Comparison of ENCODE assay signal across 41 mouse cellular contexts in genomic region chr13:105043882-105044281, GRCm38 (mm10). TPM values are rescaled to one million over a fixed set of nuclear protein-coding genes. Genes with fewer than 3 reads are reported as not detected.
DNase-seq lines count a peak whose midpoint lies in the region; ATAC-seq and TF ChIP-seq lines count a peak whose summit lies in the region.
"Had no signal": no experiment of that assay in that cellular context is flagged by ENCODE, and none has a peak within 500 bp of the region (broad histone marks: within the 10 kb centered on the region; RNA-seq: fewer than 3 reads in every experiment).

No protein-coding gene starts in this region.

- no peak overlapping the region for H3K27ac ChIP-seq in forebrain, postnatal 0 days (ENCODE audit: low read depth, low read length)
- H3K27ac ChIP-seq in forebrain, embryonic 12.5 days: no peak overlapping the region
- no peak overlapping the region for H3K27ac ChIP-seq in limb, embryonic 14.5 days (replicated peaks; ENCODE audit: low read depth, low read length)
- H3K27ac ChIP-seq in hindbrain, embryonic 12.5 days: no peak overlapping the region
- H3K27ac ChIP-seq: heart, embryonic 13.5 days; hindbrain, embryonic 15.5 days; left cerebral cortex, adult 2 months; liver, embryonic 14.5 days; neural tube, embryonic 15.5 days had no signal

- WGBS in forebrain, postnatal 0 days: 24% methylated on average over 3 of the region's 3 CpGs
- WGBS in forebrain, embryonic 12.5 days: 54% methylated on average over 3 of the region's 3 CpGs
- WGBS in limb, embryonic 14.5 days: 35% methylated on average over 3 of the region's 3 CpGs
- 80% methylated on average over 3 of the region's 3 CpGs for WGBS in hindbrain, embryonic 12.5 days

- no peaks in the 10 kb centered on the region for H3K9me3 ChIP-seq in forebrain, postnatal 0 days (ENCODE audit: low read length)
- no peaks in the 10 kb centered on the region for H3K9me3 ChIP-seq in forebrain, embryonic 12.5 days
- no peaks in the 10 kb centered on the region for H3K9me3 ChIP-seq in limb, embryonic 14.5 days (ENCODE audit: control insufficient read depth, low read length)
- H3K9me3 ChIP-seq in hindbrain, embryonic 12.5 days (replicated peaks): no peaks in the 10 kb centered on the region
- H3K9me3 ChIP-seq: heart, embryonic 13.5 days; hindbrain, embryonic 15.5 days; neural tube, embryonic 15.5 days had no signal

- no peaks in the 10 kb centered on the region for H3K27me3 ChIP-seq in forebrain, postnatal 0 days (ENCODE audit: insufficient read depth, low read length)
- no peaks in the 10 kb centered on the region for H3K27me3 ChIP-seq in forebrain, embryonic 12.5 days
- H3K27me3 ChIP-seq in limb, embryonic 14.5 days (ENCODE audit: control insufficient read depth, insufficient read depth, low read length): no peaks in the 10 kb centered on the region
- H3K27me3 ChIP-seq in hindbrain, embryonic 12.5 days: no peaks in the 10 kb centered on the region
- H3K27me3 ChIP-seq: CH12.LX; heart, embryonic 13.5 days; hindbrain, embryonic 15.5 days; neural tube, embryonic 15.5 days had no signal

- no peaks in the 10 kb centered on the region for H3K36me3 ChIP-seq in forebrain, postnatal 0 days (ENCODE audit: insufficient read depth)
- no peaks in the 10 kb centered on the region for H3K36me3 ChIP-seq in forebrain, embryonic 12.5 days (replicated peaks)
- H3K36me3 ChIP-seq in limb, embryonic 14.5 days (ENCODE audit: control insufficient read depth, insufficient read depth, low read length): no peaks in the 10 kb centered on the region
- no peaks in the 10 kb centered on the region for H3K36me3 ChIP-seq in hindbrain, embryonic 12.5 days
- H3K36me3 ChIP-seq: heart, embryonic 13.5 days; hindbrain, embryonic 15.5 days; neural tube, embryonic 15.5 days had no signal

- no peak overlapping the region for H3K9ac ChIP-seq in forebrain, postnatal 0 days
- H3K9ac ChIP-seq in forebrain, embryonic 12.5 days: no peak overlapping the region
- H3K9ac ChIP-seq in limb, embryonic 14.5 days (ENCODE audit: low read depth, low read length, severe bottlenecking): no peak overlapping the region
- H3K9ac ChIP-seq in hindbrain, embryonic 12.5 days: no peak overlapping the region
- H3K9ac ChIP-seq: heart, embryonic 13.5 days; hindbrain, embryonic 15.5 days; liver, embryonic 14.5 days; neural tube, embryonic 15.5 days had no signal

- no peak for TF ChIP-seq CTCF in forebrain, postnatal 0 days (IDR thresholded peaks at IDR 0.05; ENCODE audit: low read depth)

- H3K4me2 ChIP-seq in forebrain, postnatal 0 days (ENCODE audit: low read depth): no peak overlapping the region
- H3K4me2 ChIP-seq in forebrain, embryonic 12.5 days: no peak overlapping the region
- no peak overlapping the region for H3K4me2 ChIP-seq in limb, embryonic 14.5 days (replicated peaks; ENCODE audit: low read depth, low read length, severe bottlenecking)
- H3K4me2 ChIP-seq in hindbrain, embryonic 12.5 days (replicated peaks): no peak overlapping the region
- H3K4me2 ChIP-seq: heart, embryonic 13.5 days; hindbrain, embryonic 15.5 days; neural tube, embryonic 15.5 days had no signal

- DNase-seq in cerebellum, adult 8-10 months: no peak
- DNase-seq in forebrain, postnatal 0 days: peak; percentile 32
- peak; percentile 60 for DNase-seq in cerebellum, adult 9-10 months
- DNase-seq in limb, embryonic 14.5 days (ENCODE audit: low spot score): peak; percentile 28
- DNase-seq: adrenal gland, adult 2 months; adrenal gland, postnatal 36 days; gastrocnemius, postnatal 10 days; heart, postnatal 10 days; kidney, adult 11 months; kidney, postnatal 14 days; liver; lung, adult 2 months; lung, postnatal 10 days; midbrain, embryonic 14.5 days; retina, postnatal 1 day; right cerebral cortex, postnatal 14 days; thymus, postnatal 14 days had no signal

- peak; percentile 64 for ATAC-seq in cerebellum, adult (ENCODE audit: insufficient number of reproducible peaks, low FRiP score, low TSS enrichment)
- peak; percentile 77 for ATAC-seq in forebrain, postnatal 0 days
- ATAC-seq in forebrain, embryonic 12.5 days (ENCODE audit: low FRiP score): no peak
- peak; percentile 53; the same call in 1 of the 2 replicates for ATAC-seq in limb, embryonic 14.5 days (ENCODE audit: low FRiP score, low read depth)
- no peak for ATAC-seq in hindbrain, embryonic 12.5 days (ENCODE audit: low FRiP score)
- no peak for ATAC-seq in monocyte, adult 5-6 weeks (replicated peaks; ENCODE audit: insufficient number of reproducible peaks, low FRiP score, low TSS enrichment, poor library complexity, severe bottlenecking)
- ATAC-seq: activated CD4-positive, CD25-positive, alpha-beta regulatory T cell, adult 4 months; inflammation-experienced regulatory T-cells, adult 6 months had no signal

- TF ChIP-seq POLR2A in limb, embryonic 14.5 days (IDR thresholded peaks at IDR 0.05; ENCODE audit: borderline replicate concordance, extremely low read depth, insufficient read depth, insufficient read length): no peak

- H3K4me3 ChIP-seq in forebrain, postnatal 0 days (ENCODE audit: low read depth, low read length): no peak overlapping the region
- H3K4me3 ChIP-seq in forebrain, embryonic 12.5 days (replicated peaks): no peak overlapping the region
- no peak overlapping the region for H3K4me3 ChIP-seq in limb, embryonic 14.5 days (replicated peaks; ENCODE audit: low read length)
- no peak overlapping the region for H3K4me3 ChIP-seq in hindbrain, embryonic 12.5 days
- H3K4me3 ChIP-seq: heart, embryonic 13.5 days; hindbrain, embryonic 15.5 days; left cerebral cortex, adult 2 months; neural tube, embryonic 15.5 days had no signal

- no peaks in the 10 kb centered on the region for H3K4me1 ChIP-seq in forebrain, postnatal 0 days (ENCODE audit: insufficient read depth)
- H3K4me1 ChIP-seq in forebrain, embryonic 12.5 days: no peaks in the 10 kb centered on the region
- no peaks in the 10 kb centered on the region for H3K4me1 ChIP-seq in limb, embryonic 14.5 days (ENCODE audit: control insufficient read depth, insufficient read depth, low read length)
- H3K4me1 ChIP-seq in hindbrain, embryonic 12.5 days: no peaks in the 10 kb centered on the region
- H3K4me1 ChIP-seq: hindbrain, embryonic 15.5 days; neural tube, embryonic 15.5 days had no signal

RNA-seq across cellular contexts. Expression of gene Rgs7bp, which starts 10.8 kb away (rescaled TPM):
- 13.5 and 15.2 TPM in 2 replicates for total RNA-seq in forebrain, postnatal 0 days (2014; rRNA removed)
- 3.3 and 7.8 TPM in 2 replicates for polyA plus RNA-seq in forebrain, postnatal 0 days (2015; fragmentation: Nextera tagmentation; extraction: Ambion mirVana)
- polyA plus RNA-seq in forebrain, embryonic 12.5 days (2016; fragmentation: Nextera tagmentation; extraction: Ambion mirVana): 1.5 and 1.7 TPM in 2 replicates
- 2.9 and 3.1 TPM in 2 replicates for polyA plus RNA-seq in limb, embryonic 14.5 days (2012; rRNA removed)
- polyA plus RNA-seq in limb, embryonic 14.5 days (2014; fragmentation: Nextera tagmentation; extraction: Ambion mirVana): 3.7 and 4.5 TPM in 2 replicates
- polyA plus RNA-seq in hindbrain, embryonic 12.5 days (2016; fragmentation: Nextera tagmentation; extraction: Ambion mirVana): 2.5 and 3.0 TPM in 2 replicates
- total RNA-seq in monocyte, adult 5-6 weeks (2017): not detected in 3 replicates
- total RNA-seq: CH12.LX had no signal
- polyA plus RNA-seq: activated CD4-positive, CD25-positive, alpha-beta regulatory T cell, adult 4 months; C2C12 had no signal

RNA-seq across cellular contexts. Expression of gene 4933425L06Rik, which starts 38.0 kb away (rescaled TPM):
- 0.08 TPM in 1 of 2 replicates, not detected in the other for total RNA-seq in forebrain, postnatal 0 days (2014; rRNA removed)
- not detected in 2 replicates for polyA plus RNA-seq in forebrain, postnatal 0 days (2015; fragmentation: Nextera tagmentation; extraction: Ambion mirVana)
- polyA plus RNA-seq in forebrain, embryonic 12.5 days (2016; fragmentation: Nextera tagmentation; extraction: Ambion mirVana): not detected in 2 replicates
- polyA plus RNA-seq in limb, embryonic 14.5 days (2012; rRNA removed): not detected in 2 replicates
- not detected in 2 replicates for polyA plus RNA-seq in limb, embryonic 14.5 days (2014; fragmentation: Nextera tagmentation; extraction: Ambion mirVana)
- not detected in 2 replicates for polyA plus RNA-seq in hindbrain, embryonic 12.5 days (2016; fragmentation: Nextera tagmentation; extraction: Ambion mirVana)
- total RNA-seq in monocyte, adult 5-6 weeks (2017): not detected in 3 replicates
- total RNA-seq: adrenal gland, adult 2 months; adrenal gland, postnatal 36 days; ES-E14; gastrocnemius, postnatal 10 days; heart, adult 8-10 months; heart, postnatal 10 days; hematopoietic stem cell, adult 5-6 weeks; layer of hippocampus, postnatal 14 days; left cerebral cortex, adult 2 months; left cerebral cortex, postnatal 36 days had no signal
- polyA plus RNA-seq: activated CD4-positive, CD25-positive, alpha-beta regulatory T cell, adult 4 months; adrenal gland, adult 2 months; C2C12; cerebellum, adult 2 months; embryonic facial prominence, embryonic 11.5 days; gonadal fat pad, adult 2 months; heart, embryonic 13.5 days; hindbrain, embryonic 15.5 days; inflammation-experienced regulatory T-cells, adult 6 months; kidney, embryonic 14.5 days; liver, embryonic 14.5 days; lung, adult 2 months; midbrain, embryonic 14.5 days; neural tube, embryonic 15.5 days; small intestine, adult 2 months; stomach, embryonic 14.5 days had no signal

Comparison
In these comparisons a context has a peak if more than half of its experiments do, and no peak if none do; other contexts are left out.
1. ATAC-seq: peak in cerebellum, adult (single experiment), forebrain, postnatal 0 days (single experiment) and limb, embryonic 14.5 days (single experiment); none in forebrain, embryonic 12.5 days (single experiment), hindbrain, embryonic 12.5 days (single experiment) and monocyte, adult 5-6 weeks (single experiment).